Comparison of ENCODE assay signal across 7 mouse cellular contexts in the genomic region with DNA sequence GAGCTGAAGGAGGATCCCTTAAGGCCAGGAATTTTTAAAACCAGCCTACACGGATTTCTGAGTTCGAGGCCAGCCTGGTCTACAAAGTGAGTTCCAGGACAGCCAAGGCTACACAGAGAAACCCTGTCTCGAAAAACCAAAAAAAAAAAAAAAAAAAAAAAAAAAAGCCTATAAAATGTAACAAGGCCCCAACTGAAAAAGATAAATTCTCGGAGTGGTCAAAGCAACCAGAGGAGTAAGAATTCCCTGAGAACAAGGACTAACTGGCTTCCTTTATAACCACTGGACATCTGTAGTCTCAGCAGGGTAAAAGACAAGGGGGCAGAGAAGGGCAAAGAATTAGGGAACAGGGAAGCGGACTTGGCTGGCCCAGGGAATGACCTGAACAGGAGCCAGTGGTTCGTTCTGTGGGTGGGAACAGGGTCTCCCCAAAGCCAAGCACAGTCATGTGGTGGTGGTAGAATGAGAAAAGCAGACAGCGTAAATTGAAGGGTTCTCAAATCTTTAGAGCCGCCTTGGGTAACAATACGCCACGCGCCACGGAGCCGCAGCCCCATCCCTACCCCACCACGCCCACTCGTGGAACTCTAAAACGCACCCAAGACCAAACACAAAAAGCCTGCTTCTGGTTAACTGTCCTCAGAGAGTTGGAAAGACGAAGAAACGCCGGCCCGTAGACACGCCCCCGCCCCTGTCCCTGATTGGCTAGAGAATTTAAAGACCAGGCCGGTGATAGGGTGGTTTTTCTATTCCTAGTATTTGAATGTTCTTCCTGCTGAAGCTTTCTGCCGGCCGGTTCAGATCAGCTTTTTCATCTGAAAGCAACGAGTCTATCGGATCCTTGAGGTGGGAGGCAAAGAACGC. TPM values are rescaled to one million over a fixed set of nuclear protein-coding genes. Genes with fewer than 3 reads are reported as not detected.
DNase-seq lines count a peak whose midpoint lies in the region; ATAC-seq lines count a peak whose summit lies in the region.

Pif1 (plus strand) TSS at position 755 of the 864 bp plus-strand sequence.

- H3K4me1 ChIP-seq in hindbrain, embryonic 14.5 days (replicated peaks; ENCODE audit: control insufficient read depth, insufficient read depth, low read length) = peaks cover 22% of the 10 kb centered on the region

- DNase-seq in NIH3T3 (ENCODE audit: low read depth) = peak; percentile 86
- DNase-seq in cerebellum, postnatal 25 days = peak; percentile 66 to 79
- peak; percentile 52 to 54 for DNase-seq in frontal cortex, postnatal 25 days (ENCODE audit: low spot score in 2 of 2)
- DNase-seq in hindbrain, embryonic 14.5 days (ENCODE audit: low spot score) = peak; percentile 78
- DNase-seq in left cerebral cortex, postnatal 10 days (ENCODE audit: extremely low spot score in 1 of 2, low spot score in 2 of 2) = peak; percentile 77 to 85
- DNase-seq in right cerebral cortex, postnatal 25 days = peak; percentile 68

- H3K9me3 ChIP-seq in hindbrain, embryonic 14.5 days (ENCODE audit: control insufficient read depth, low read length) = no peaks in the 10 kb centered on the region

- peak; percentile 85 for ATAC-seq in hindbrain, embryonic 14.5 days (ENCODE audit: low FRiP score)
- ATAC-seq in megakaryocyte progenitor cell, adult 5-6 weeks (replicated peaks; ENCODE audit: poor library complexity) = peak; percentile 88

- H3K4me2 ChIP-seq in hindbrain, embryonic 14.5 days (replicated peaks) = peak within 1 kb of the TSS; percentile 99

- no peak within 1 kb of the TSS; the same call in 1 of the 2 replicates for H3K27ac ChIP-seq in hindbrain, embryonic 14.5 days

- peak within 1 kb of the TSS; percentile 61 for H3K9ac ChIP-seq in hindbrain, embryonic 14.5 days

- peak within 1 kb of the TSS; percentile 47 for H3K4me3 ChIP-seq in hindbrain, embryonic 14.5 days (replicated peaks; ENCODE audit: low read length)

- H3K36me3 ChIP-seq in hindbrain, embryonic 14.5 days (replicated peaks; ENCODE audit: control insufficient read depth, insufficient read depth) = no peaks in the 10 kb centered on the region

- H3K27me3 ChIP-seq in hindbrain, embryonic 14.5 days (ENCODE audit: control insufficient read depth, insufficient read depth, low read length) = no peaks in the 10 kb centered on the region

- 10% methylated on average over 28 of the region's 28 CpGs for WGBS in hindbrain, embryonic 14.5 days

- intact Hi-C loops in left cerebral cortex, postnatal 10 days (cut with DNase I) = no loop called here

RNA-seq across cellular contexts. Expression of gene Pif1, which starts in this region (rescaled TPM):
- polyA plus RNA-seq in hindbrain, embryonic 14.5 days (2014; fragmentation: Nextera tagmentation; extraction: Ambion mirVana) = 1.9 and 2.2 TPM in 2 replicates
- total RNA-seq in left cerebral cortex, postnatal 10 days (2021) = 1 to 10 TPM in 1 of 2 experiments, under 1 TPM in 1; 0.79 to 1.1 TPM
- 8.1 and 8.4 TPM in 2 replicates for total RNA-seq in megakaryocyte progenitor cell, adult 5-6 weeks (2015)
- total RNA-seq in megakaryocyte progenitor cell, adult 5-6 weeks (2017) = 12.0 and 14.5 TPM in 2 replicates

Comparison
In these comparisons a context has a peak if more than half of its experiments do, and no peak if none do; other contexts are left out.
1. RNA of gene Pif1 (total RNA-seq): 8.1 to 14.5 TPM in megakaryocyte progenitor cell, adult 5-6 weeks; 0.79 to 1.1 TPM in left cerebral cortex, postnatal 10 days; every median in the first group is over 4 times any median in the second.
2. Peak in every context shown above with its lines, with median percentiles within 50 percentile points of each other: DNase-seq.